10 mouse cellular contexts compared by ENCODE assay signal in genomic region chr13:98810143-98810542, GRCm38 (mm10). TPM values are rescaled to one million over a fixed set of nuclear protein-coding genes. Genes with fewer than 3 reads are reported as not detected.
DNase-seq lines count a peak whose midpoint lies in the region; ATAC-seq and TF ChIP-seq lines count a peak whose summit lies in the region.
"Had no signal": no experiment of that assay in that cellular context is flagged by ENCODE, and none has a peak within 500 bp of the region (broad histone marks: within the 10 kb centered on the region; RNA-seq: fewer than 3 reads in every experiment).

No protein-coding gene starts in this region.

- H3K27ac ChIP-seq in heart, adult 2 months = peak overlapping the region; percentile 68
- H3K27ac ChIP-seq in liver, embryonic 16.5 days (ENCODE audit: low read length) = peak overlapping the region; percentile 99
- H3K27ac ChIP-seq: hindbrain, embryonic 10.5 days had no signal

- peak overlapping the region; percentile 73 for H3K4me2 ChIP-seq in liver, embryonic 16.5 days (ENCODE audit: low read depth, low read length)

- ATAC-seq in liver, embryonic 16.5 days (ENCODE audit: low read depth) = peak; percentile 77
- ATAC-seq: Patski had no signal

- no peak overlapping the region for H3K9ac ChIP-seq in heart, adult 2 months (ENCODE audit: low read depth, low read length)
- peak overlapping the region; percentile 71 for H3K9ac ChIP-seq in liver, embryonic 16.5 days (ENCODE audit: low read depth, low read length)

- intact Hi-C loops in heart, adult 2 months (cut with DNase I) = loop anchor here (5.0 kb wide), 1 partner anchor 38 kb away; no protein-coding TSS in a partner anchor
- intact Hi-C loops in heart, postnatal 36 days (cut with DNase I) = loop anchor here (5.0 to 10.0 kb wide), 2 partner anchors 117 to 1045 kb away; partner anchors contain the start of gene Tnpo1

- H3K36me3 ChIP-seq in heart, adult 2 months (ENCODE audit: control insufficient read depth, insufficient read depth, low read length) = peaks cover 16% of the 10 kb centered on the region
- H3K36me3 ChIP-seq in liver, embryonic 16.5 days (ENCODE audit: control insufficient read depth, insufficient read depth) = peaks cover 3% of the 10 kb centered on the region; the same call in 1 of the 2 replicates

- H3K4me3 ChIP-seq in heart, adult 2 months = no peak overlapping the region; the same call in 1 of the 2 replicates
- peak overlapping the region; percentile 52 for H3K4me3 ChIP-seq in liver, embryonic 16.5 days (ENCODE audit: low read depth, low read length)
- H3K4me3 ChIP-seq: hindbrain, embryonic 10.5 days had no signal

- no peak; the same call in 1 of the 2 replicates for TF ChIP-seq EP300 in heart, adult 2 months (IDR thresholded peaks at IDR 0.05; ENCODE audit: insufficient read depth, low read depth, low read length)

- peaks cover 9% of the 10 kb centered on the region for H3K4me1 ChIP-seq in heart, adult 2 months (ENCODE audit: control insufficient read depth, insufficient read depth, low read length)
- peaks cover 20% of the 10 kb centered on the region for H3K4me1 ChIP-seq in liver, embryonic 16.5 days (ENCODE audit: control insufficient read depth, low read depth, low read length)

- DNase-seq in heart, adult 2 months = no peak
- DNase-seq in heart, postnatal 36 days = no peak
- DNase-seq in CD4-positive, CD25-positive, alpha-beta regulatory T cell, adult 2 months (ENCODE audit: low read depth, low spot score) = peak; percentile 49
- peak; percentile 82 for DNase-seq in c-Kit-positive CD71-positive TER-119-positive erythroid progenitor cells, embryonic 14.5 days (ENCODE audit: low spot score)
- no peak for DNase-seq in gastrocnemius, postnatal 25 days
- DNase-seq in adrenal gland, postnatal 4 days (ENCODE audit: low spot score in 2 of 2) = no peak
- no peak for DNase-seq in frontal cortex, postnatal 14 days (ENCODE audit: low spot score in 2 of 2)

- H3K9me3 ChIP-seq in liver, embryonic 16.5 days (replicated peaks; ENCODE audit: control insufficient read depth, low read length) = no peaks in the 10 kb centered on the region
- H3K9me3 ChIP-seq: hindbrain, embryonic 10.5 days had no signal

- H3K27me3 ChIP-seq in heart, adult 2 months (ENCODE audit: control insufficient read depth, insufficient read depth, low read length) = no peaks in the 10 kb centered on the region
- H3K27me3 ChIP-seq in liver, embryonic 16.5 days (ENCODE audit: control insufficient read depth, insufficient read depth, low read depth, low read length) = no peaks in the 10 kb centered on the region
- H3K27me3 ChIP-seq: Patski had no signal

- peaks cover 3% of the 10 kb centered on the region for H3K79me2 ChIP-seq in heart, adult 2 months (replicated peaks; ENCODE audit: control insufficient read depth, insufficient read depth, low read length)

- TF ChIP-seq POLR2A in heart, adult 2 months (IDR thresholded peaks at IDR 0.05; ENCODE audit: insufficient read depth, low read depth, low read length) = peak; percentile 23; the same call in 1 of the 2 replicates

- TF ChIP-seq CTCF in heart, adult 2 months (IDR thresholded peaks at IDR 0.05) = no peak

- WGBS in heart, adult 2 months = 21% methylated on average over 6 of the region's 6 CpGs
- 11% methylated on average over 6 of the region's 6 CpGs for WGBS in liver, embryonic 16.5 days (ENCODE audit: insufficient replicate concordance)

RNA-seq across cellular contexts. Expression of gene Fcho2, which starts 5.1 kb away (rescaled TPM):
- total RNA-seq in heart, adult 2 months (2021) = 10 to 100 TPM; 35.4 to 37.6 TPM
- polyA plus RNA-seq in heart, adult 2 months (2012; rRNA removed) = 11.8 and 17.0 TPM in 2 replicates
- total RNA-seq in heart, postnatal 36 days (2021) = 10 to 100 TPM; 40.8 to 43.3 TPM
- polyA plus RNA-seq in liver, embryonic 16.5 days (2015; fragmentation: Nextera tagmentation; extraction: Ambion mirVana) = 31.1 and 33.8 TPM in 2 replicates
- 10 to 100 TPM; 18.9 to 20.7 TPM for total RNA-seq in gastrocnemius, postnatal 25 days (2021)
- 10 to 100 TPM; 56.8 to 66.9 TPM for total RNA-seq in adrenal gland, postnatal 4 days (2021)

Comparison
In these comparisons a context has a peak if more than half of its experiments do, and no peak if none do; other contexts are left out.
1. DNase-seq: peak in CD4-positive, CD25-positive, alpha-beta regulatory T cell, adult 2 months (single experiment) and c-Kit-positive CD71-positive TER-119-positive erythroid progenitor cells, embryonic 14.5 days (single experiment); none in heart, adult 2 months (0 of 2), heart, postnatal 36 days (0 of 2), gastrocnemius, postnatal 25 days (single experiment), adrenal gland, postnatal 4 days (0 of 2) and frontal cortex, postnatal 14 days (0 of 2).